Mouse (Mus musculus) kidney, embryonic 14.5 days (tissue): ENCODE results near the gene Sox6. TPM values are rescaled to one million over a fixed set of nuclear protein-coding genes. Genes with fewer than 3 reads are reported as not detected.

ENCODE experiments used
- ATAC-seq: fragments of 200-750 bp; cut with Nextera tagmentation; 2 replicates; pipeline ENCODE4 v1.8.0; 2017; ENCODE audit warnings: moderate number of reproducible peaks, mild to moderate bottlenecking, moderate TSS enrichment, moderate library complexity; ENCODE audit not compliant: low FRiP score, low TSS enrichment
- H3K27ac ChIP-seq: fragments of 300-500 bp; sonication (generic); 2 replicates; pipeline ENCODE4 v1.5.1; 2014; ENCODE audit warnings: low read depth, mild to moderate bottlenecking, low read length, moderate library complexity, mixed read lengths
- H3K27me3 ChIP-seq: fragments of 300-500 bp; sonication (generic); 2 replicates; pipeline ENCODE4 v1.6.1; 2014; ENCODE audit warnings: mild to moderate bottlenecking, low read length; ENCODE audit not compliant: control insufficient read depth, insufficient read depth
- H3K36me3 ChIP-seq: fragments of 300-500 bp; sonication (generic); 2 replicates; pipeline ENCODE4 v1.6.1; 2014; ENCODE audit warnings: low read length, mixed read lengths; ENCODE audit not compliant: control insufficient read depth, insufficient read depth
- H3K4me1 ChIP-seq: fragments of 300-500 bp; sonication (generic); 2 replicates; pipeline ENCODE4 v1.6.1; 2014; ENCODE audit warnings: low read length, mixed read lengths; ENCODE audit not compliant: control insufficient read depth, insufficient read depth
- H3K4me2 ChIP-seq: fragments of 300-500 bp; sonication (generic); replicated peaks from 2 replicates; pipeline ENCODE4 v1.6.1; 2014; ENCODE audit warnings: low read depth, mild to moderate bottlenecking, low read length
- H3K4me3 ChIP-seq: fragments of 300-500 bp; sonication (generic); 2 replicates; pipeline ENCODE4 v1.5.1; 2014; ENCODE audit warnings: mild to moderate bottlenecking, low read length
- H3K9ac ChIP-seq: fragments of 300-500 bp; sonication (generic); 2 replicates; pipeline ENCODE4 v1.6.1; 2014; ENCODE audit warnings: low read depth, mild to moderate bottlenecking, low read length, moderate library complexity
- H3K9me3 ChIP-seq: fragments of 300-500 bp; sonication (generic); 2 replicates; pipeline ENCODE4 v1.6.1; 2016; ENCODE audit warnings: low read length; ENCODE audit not compliant: control insufficient read depth
- WGBS: fragments of 180-500 bp; shearing (Covaris S2); extraction: QIAGEN DNeasy Blood & Tissue Kit; methylation state at CpG from one replicate; pipeline ENCODE4 v1.1.7; 2014; 5-methylcytosine and 5-hydroxymethylcytosine counted together
- polyA plus RNA-seq: library from polyadenylated mRNA; unstranded; fragments of >200 nt; fragmentation: Nextera tagmentation; extraction: Ambion mirVana; gene quantifications from 2 replicates; pipeline ENCODE4 v1.2.1, GENCODE M21; 2014

Gene Sox6
- polyA plus RNA-seq, 1 experiment from 2014 or later, result 15.1 TPM

DNA sequence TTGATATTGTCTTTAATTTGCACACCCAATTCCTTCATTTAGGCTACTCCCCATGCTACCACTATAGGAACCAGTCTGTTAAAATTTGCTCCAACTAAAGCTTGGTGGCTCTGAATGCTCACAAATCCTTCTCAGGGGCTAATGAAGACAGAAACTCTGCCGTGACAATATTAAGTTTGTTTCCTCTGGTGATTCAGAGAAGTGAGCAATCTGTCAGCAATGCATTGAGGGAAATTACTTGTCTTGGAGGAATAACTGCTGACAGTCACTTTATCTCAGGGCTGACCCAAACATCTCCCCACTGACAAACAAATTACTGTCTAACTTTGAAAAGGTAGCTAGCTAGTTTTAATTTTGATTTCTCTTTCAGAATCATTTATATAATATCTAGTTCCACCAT lies 463.8 kb downstream of the Sox6 start:
- no peak for ATAC-seq
- H3K9me3 ChIP-seq, result no peaks in the 10 kb centered on the region
- no peaks in the 10 kb centered on the region for H3K36me3 ChIP-seq
- peaks cover 5% of the 10 kb centered on the region; the same call in 1 of the 2 replicates for H3K27me3 ChIP-seq
- H3K4me3 ChIP-seq, result no peak overlapping the region
- no peak overlapping the region for H3K4me2 ChIP-seq
- H3K4me1 ChIP-seq, result no peaks in the 10 kb centered on the region
- H3K27ac ChIP-seq, result no peak overlapping the region
- WGBS, result 43% methylated on average over 1 of the region's 1 CpGs
- no peak overlapping the region for H3K9ac ChIP-seq

DNA sequence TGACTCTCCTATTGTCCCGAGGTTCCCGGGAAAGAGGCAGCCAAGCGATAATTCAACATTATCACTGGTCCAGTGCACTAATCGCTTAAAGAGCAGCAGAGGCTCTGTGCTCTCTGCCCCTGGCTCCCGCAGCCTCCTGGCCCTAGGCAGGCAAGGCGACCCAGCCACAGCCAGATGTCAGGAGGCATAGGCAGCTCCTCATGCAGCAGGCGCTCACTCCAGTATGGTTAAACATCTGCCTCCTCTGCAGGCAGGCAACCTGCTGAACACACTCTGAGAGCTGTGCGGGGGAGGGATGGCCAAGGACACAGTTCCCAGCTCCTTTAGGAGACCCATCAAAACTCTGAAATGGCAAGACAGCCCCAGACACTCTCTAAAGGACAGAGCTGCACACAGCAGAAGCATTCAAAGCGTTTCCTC lies 469.8 kb downstream of the Sox6 start:
- no peaks in the 10 kb centered on the region for H3K9me3 ChIP-seq
- no peak overlapping the region for H3K9ac ChIP-seq
- H3K27me3 ChIP-seq, result peaks cover 8% of the 10 kb centered on the region
- no peaks in the 10 kb centered on the region for H3K36me3 ChIP-seq
- H3K4me1 ChIP-seq, result peaks cover 6% of the 10 kb centered on the region; the same call in 1 of the 2 replicates
- ATAC-seq, result peak; percentile 87
- 0 out of 2 replicates have a peak overlapping the region, but pooled peaks have one; percentile 1 for H3K4me3 ChIP-seq
- 18% methylated on average over 9 of the region's 9 CpGs for WGBS
- H3K27ac ChIP-seq, result no peak overlapping the region
- H3K4me2 ChIP-seq, result peak overlapping the region; percentile 23

DNA sequence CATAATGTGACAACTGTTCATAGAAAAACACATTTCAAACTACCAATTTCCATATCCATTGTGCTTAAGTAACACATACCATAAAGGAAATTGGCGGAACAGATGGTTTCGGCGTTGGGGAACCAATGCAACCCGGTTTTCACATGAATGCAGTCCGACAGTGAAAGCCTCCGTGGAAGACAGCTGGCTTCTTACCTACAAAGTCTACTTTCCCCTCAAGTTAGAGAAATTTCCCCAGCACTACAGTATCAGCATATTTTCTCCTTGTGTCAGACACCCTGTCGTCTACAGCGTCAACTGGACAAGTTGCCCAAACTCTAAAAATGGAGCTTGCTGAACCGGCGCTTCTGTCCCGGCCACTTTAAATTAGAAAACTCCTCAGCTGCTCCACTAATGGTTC lies 470.3 kb downstream of the Sox6 start:
- no peaks in the 10 kb centered on the region for H3K36me3 ChIP-seq
- H3K4me2 ChIP-seq, result peak overlapping the region; percentile 23; the same call in 1 of the 2 replicates
- no peak overlapping the region for H3K4me3 ChIP-seq
- ATAC-seq, result no peak
- H3K9me3 ChIP-seq, result no peaks in the 10 kb centered on the region
- WGBS, result 68% methylated on average over 11 of the region's 11 CpGs
- H3K27me3 ChIP-seq, result peaks cover 8% of the 10 kb centered on the region
- no peak overlapping the region for H3K27ac ChIP-seq
- H3K9ac ChIP-seq, result no peak overlapping the region
- peaks cover 6% of the 10 kb centered on the region; the same call in 1 of the 2 replicates for H3K4me1 ChIP-seq

DNA sequence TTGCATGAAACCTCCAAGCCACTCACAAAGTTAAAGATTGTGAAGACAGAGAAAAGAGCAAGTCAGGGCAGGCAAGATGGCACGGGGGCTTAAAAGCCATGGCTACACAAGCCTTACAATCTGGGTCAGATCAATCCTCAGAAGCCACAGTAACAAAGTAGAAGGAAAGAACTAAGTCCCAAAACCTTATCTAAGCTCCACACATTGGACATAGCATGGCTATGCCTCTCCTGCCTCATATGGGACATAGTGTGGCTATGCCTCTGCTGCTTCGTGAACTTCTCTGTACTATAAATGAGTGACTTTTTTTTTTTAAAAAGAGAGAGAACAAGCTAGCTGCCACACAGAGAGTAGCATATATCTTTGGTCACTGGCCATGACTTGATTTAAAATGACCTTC lies 471.8 kb downstream of the Sox6 start:
- H3K4me1 ChIP-seq, result peaks cover 6% of the 10 kb centered on the region; the same call in 1 of the 2 replicates
- H3K27me3 ChIP-seq, result peaks cover 8% of the 10 kb centered on the region
- H3K9me3 ChIP-seq, result no peaks in the 10 kb centered on the region
- no peak overlapping the region for H3K4me3 ChIP-seq
- H3K9ac ChIP-seq, result no peak overlapping the region
- WGBS, result 93% methylated on average over 2 of the region's 2 CpGs
- no peak for ATAC-seq
- H3K4me2 ChIP-seq, result no peak overlapping the region
- H3K27ac ChIP-seq, result no peak overlapping the region
- H3K36me3 ChIP-seq, result no peaks in the 10 kb centered on the region

DNA sequence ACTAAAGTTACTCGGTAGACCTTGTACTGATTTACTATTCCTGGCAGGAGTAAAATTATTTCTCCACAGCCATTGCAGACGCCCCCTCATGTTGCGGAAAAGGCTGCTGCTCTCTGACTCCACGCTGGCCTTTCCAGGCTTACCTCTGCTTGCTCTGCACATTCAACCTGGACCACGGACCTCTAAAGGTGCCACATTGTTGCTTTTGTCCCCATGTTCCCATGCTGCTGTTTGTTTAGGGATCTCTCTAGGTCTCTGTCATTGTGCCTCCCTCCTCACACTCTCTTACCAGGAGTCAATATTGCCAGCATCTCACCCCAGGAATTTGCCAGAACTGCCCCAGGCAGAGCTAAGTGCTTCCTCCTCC lies 473.6 kb downstream of the Sox6 start:
- 50% methylated on average over 5 of the region's 5 CpGs for WGBS
- Histone ChIP-seq H3K36me3 (no peaks in the 10 kb centered on the region), H3K27ac (no peak overlapping the region)

DNA sequence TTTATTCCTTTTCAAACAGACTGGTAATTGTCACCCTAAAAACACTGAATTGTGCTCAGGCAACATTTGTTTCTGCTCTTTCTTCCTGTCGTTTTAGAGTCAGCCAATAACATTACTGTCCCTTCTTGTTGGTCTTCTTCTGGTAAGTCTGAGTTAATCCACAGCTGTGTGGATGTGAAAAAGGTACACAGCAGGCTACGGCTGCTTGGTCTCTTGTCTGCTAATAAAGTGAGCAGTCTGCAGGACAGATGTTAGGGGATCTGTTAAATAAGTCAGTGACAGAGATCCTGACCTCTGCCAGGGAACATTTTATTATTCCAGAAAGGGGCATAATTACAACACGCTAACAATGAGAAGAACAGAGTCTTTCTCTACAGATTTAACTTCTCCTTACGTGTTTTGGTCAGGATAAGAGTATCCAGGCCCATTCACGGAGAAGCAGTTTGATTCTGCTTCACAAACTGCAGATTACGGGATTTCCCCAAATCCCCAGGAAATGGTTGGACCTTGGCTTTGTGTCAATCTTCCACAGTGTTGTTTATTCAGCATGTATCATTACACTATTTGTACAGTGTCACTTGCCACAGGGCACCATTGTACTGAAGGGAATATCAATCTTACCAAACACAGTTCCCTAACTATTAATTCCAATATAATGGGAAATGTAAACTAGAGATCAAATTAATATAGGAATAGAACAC lies 474.1 kb downstream of the Sox6 start:
- no peak for ATAC-seq
- no peak overlapping the region for H3K27ac ChIP-seq
- no peak overlapping the region for H3K4me2 ChIP-seq

More for the DNA sequence above, 473.6 kb downstream of the Sox6 start:
- H3K27me3 ChIP-seq, result peaks cover 3% of the 10 kb centered on the region; the same call in 1 of the 2 replicates
- H3K9ac ChIP-seq, result no peak overlapping the region
- peaks cover 6% of the 10 kb centered on the region; the same call in 1 of the 2 replicates for H3K4me1 ChIP-seq
- no peaks in the 10 kb centered on the region for H3K9me3 ChIP-seq
- no peak overlapping the region for H3K4me3 ChIP-seq
- H3K4me2 ChIP-seq, result no peak overlapping the region
- no peak for ATAC-seq

DNA sequence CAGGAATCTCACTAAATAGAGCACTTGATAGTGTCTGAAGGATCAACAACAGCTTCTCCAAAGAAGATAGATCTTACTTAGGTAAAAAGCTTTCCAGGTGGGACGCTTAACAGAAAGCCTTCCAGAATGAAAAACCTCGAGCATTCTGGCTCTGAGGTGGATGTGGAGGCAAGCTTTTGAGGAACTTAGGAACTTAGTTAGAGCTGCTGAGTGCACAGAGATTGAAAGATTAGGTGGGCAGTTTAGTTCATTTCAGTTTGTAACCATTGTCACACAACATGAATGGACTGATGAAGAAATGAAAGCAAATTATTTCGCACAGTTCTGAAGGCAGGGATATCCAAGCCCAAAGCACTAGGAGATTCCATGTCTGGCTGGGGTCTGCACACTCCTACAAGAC lies 481.9 kb downstream of the Sox6 start:
- WGBS, result 84% methylated on average over 3 of the region's 3 CpGs
- Histone ChIP-seq H3K27me3 (no peaks in the 10 kb centered on the region), H3K9me3 (no peaks in the 10 kb centered on the region), H3K9ac (no peak overlapping the region), H3K36me3 (no peaks in the 10 kb centered on the region), H3K4me3 (no peak overlapping the region), H3K4me1 (no peaks in the 10 kb centered on the region), H3K4me2 (no peak overlapping the region), H3K27ac (no peak overlapping the region)
- ATAC-seq, result no peak

More for the DNA sequence above, 474.1 kb downstream of the Sox6 start:
- Histone ChIP-seq H3K27me3 (peaks cover 3% of the 10 kb centered on the region; the same call in 1 of the 2 replicates), H3K4me1 (peaks cover 6% of the 10 kb centered on the region; the same call in 1 of the 2 replicates), H3K36me3 (no peaks in the 10 kb centered on the region), H3K4me3 (no peak overlapping the region), H3K9ac (no peak overlapping the region), H3K9me3 (no peaks in the 10 kb centered on the region)
- 37% methylated on average over 6 of the region's 6 CpGs for WGBS

DNA sequence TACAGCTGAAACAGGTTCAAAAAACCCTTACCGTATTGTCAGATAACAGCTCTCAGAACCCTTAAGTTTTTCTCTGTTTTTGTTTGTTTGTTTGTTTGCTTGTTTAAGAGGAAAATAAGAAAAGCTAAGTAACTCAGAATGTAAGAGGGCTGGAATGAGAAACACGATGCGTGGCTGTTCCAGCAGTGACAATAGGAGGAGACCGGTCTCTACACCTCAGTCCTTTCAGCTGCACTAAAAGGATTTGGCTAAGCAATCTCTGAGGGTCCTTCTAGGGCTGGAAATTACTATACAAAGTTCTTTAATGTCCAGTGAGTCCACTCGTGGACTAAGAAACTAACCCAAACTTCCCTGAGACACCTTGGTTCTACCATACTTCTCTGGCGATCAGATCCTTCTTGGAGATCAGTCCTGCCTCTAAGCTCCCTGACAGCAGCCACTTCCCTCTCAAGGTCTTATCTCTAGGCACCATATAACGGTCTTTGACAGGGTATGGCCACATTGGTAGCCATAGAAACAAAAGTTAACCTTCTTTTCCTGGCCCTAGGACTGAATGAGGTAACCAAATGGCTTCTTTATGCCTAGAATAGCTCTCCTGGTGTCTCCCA lies 488.3 kb downstream of the Sox6 start:
- no peak for ATAC-seq
- Histone ChIP-seq H3K27me3 (no peaks in the 10 kb centered on the region), H3K4me1 (no peaks in the 10 kb centered on the region), H3K4me3 (no peak overlapping the region), H3K9me3 (no peaks in the 10 kb centered on the region), H3K36me3 (no peaks in the 10 kb centered on the region), H3K4me2 (no peak overlapping the region), H3K27ac (no peak overlapping the region), H3K9ac (no peak overlapping the region)
- WGBS, result 72% methylated on average over 7 of the region's 7 CpGs

DNA sequence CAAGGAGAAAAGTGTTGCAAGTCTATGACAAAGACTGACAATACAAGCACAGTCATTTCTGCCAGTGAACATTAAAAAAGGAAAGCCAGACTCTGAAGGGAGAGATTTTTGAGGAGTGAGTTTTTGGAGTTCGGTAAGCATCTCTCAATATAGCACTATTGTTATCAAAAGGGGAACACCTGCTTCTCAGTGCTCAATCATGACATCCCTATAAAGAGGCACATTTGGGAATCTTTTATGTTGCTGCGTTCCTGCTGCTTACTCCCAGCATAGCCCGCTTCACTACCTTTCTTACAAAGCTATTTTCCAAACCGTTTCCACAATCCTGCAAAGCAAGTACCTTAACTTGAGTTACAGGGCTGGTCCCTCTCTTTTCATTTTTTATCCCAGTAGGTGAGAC lies 488.9 kb downstream of the Sox6 start:
- no peak overlapping the region for H3K4me2 ChIP-seq
- WGBS, result 84% methylated on average over 4 of the region's 4 CpGs
- no peak overlapping the region for H3K27ac ChIP-seq
- no peak overlapping the region for H3K4me3 ChIP-seq
- no peaks in the 10 kb centered on the region for H3K9me3 ChIP-seq
- no peaks in the 10 kb centered on the region for H3K36me3 ChIP-seq
- H3K9ac ChIP-seq, result no peak overlapping the region
- no peak for ATAC-seq
- H3K27me3 ChIP-seq, result no peaks in the 10 kb centered on the region
- H3K4me1 ChIP-seq, result no peaks in the 10 kb centered on the region
